Mouse (Mus musculus): ENCODE results near the gene Ablim2.

GRCm38 (mm10) chr5:35728344-35728956 lies 29.2 kb upstream of the Ablim2 start:
- TF ChIP-seq CTCF (IDR thresholded peaks at IDR 0.05; ENCODE audit: insufficient read depth, low read depth, low read length) (no peak), POLR2A (IDR thresholded peaks at IDR 0.05; ENCODE audit: insufficient read depth, low read depth, low read length) (no peak)
